Mouse (Mus musculus) c-Kit-positive CD71-positive TER-119-positive erythroid progenitor cells, embryonic 14.5 days (primary cell): ENCODE measurements at regions not wholly inside any gene's neighbourhood (a gene's known extent, or its start where the extent isn't known, plus 50 kb on each side); places are given as distances from the start of the nearest gene placed in this dataset.

Source experiments
- DNase-seq: peaks from one replicate; pipeline ENCODE4 v3.0.0-alpha.2; 2013; ENCODE audit warnings: low spot score

GRCm38 (mm10) chr3:78901838-78902484 lies 384.4 kb downstream of the Rapgef2 start:
- DNase-seq, result no peak

GRCm38 (mm10) chr3:78901016-78901837 lies 385.1 kb downstream of the Rapgef2 start:
- no peak for DNase-seq

- DNase-seq, result no peak
Observed at GRCm38 (mm10) chr3:78899446-78900230, 386.7 kb downstream of the Rapgef2 start.

- no peak for DNase-seq
Observed at GRCm38 (mm10) chr3:78889326-78889725, 397.0 kb downstream of the Rapgef2 start.

GRCm38 (mm10) chr3:78884715-78885114 lies 401.6 kb downstream of the Rapgef2 start:
- no peak for DNase-seq

GRCm38 (mm10) chr3:78884029-78884428 lies 402.3 kb downstream of the Rapgef2 start:
- no peak for DNase-seq

GRCm38 (mm10) chr3:78880072-78880471 lies 406.2 kb downstream of the Rapgef2 start:
- DNase-seq, result no peak

GRCm38 (mm10) chr3:78877323-78877722 lies 409.0 kb downstream of the Rapgef2 start:
- no peak for DNase-seq

- DNase-seq, result no peak
Observed at GRCm38 (mm10) chr3:78866896-78867295, 419.4 kb downstream of the Rapgef2 start.

GRCm38 (mm10) chr3:78866083-78866726 lies 420.1 kb downstream of the Rapgef2 start:
- DNase-seq, result no peak

GRCm38 (mm10) chr3:78863005-78863404 lies 423.3 kb downstream of the Rapgef2 start:
- no peak for DNase-seq

GRCm38 (mm10) chr3:78846617-78847318 lies 439.5 kb downstream of the Rapgef2 start:
- no peak for DNase-seq

GRCm38 (mm10) chr3:78841173-78841572 lies 445.1 kb downstream of the Rapgef2 start:
- no peak for DNase-seq

- DNase-seq, result no peak
Observed at GRCm38 (mm10) chr3:78836824-78837223, 449.5 kb downstream of the Rapgef2 start.

- no peak for DNase-seq
Observed at GRCm38 (mm10) chr3:78825505-78825904, 460.8 kb downstream of the Rapgef2 start.

- DNase-seq, result no peak
Observed at GRCm38 (mm10) chr3:78812425-78812824, 473.9 kb downstream of the Rapgef2 start.

- no peak for DNase-seq
Observed at GRCm38 (mm10) chr3:78810431-78811152, 475.7 kb downstream of the Rapgef2 start.

GRCm38 (mm10) chr3:78803176-78803575 lies 483.1 kb downstream of the Rapgef2 start:
- no peak for DNase-seq

GRCm38 (mm10) chr3:78795951-78796455 lies 490.3 kb downstream of the Rapgef2 start:
- DNase-seq, result no peak

GRCm38 (mm10) chr3:78792440-78793057 lies 493.8 kb downstream of the Rapgef2 start:
- DNase-seq, result no peak
